Mouse (Mus musculus) heart, postnatal 0 days (tissue): ENCODE results near the gene Pfn5.

ENCODE experiments used
- CTCF ChIP-seq: IDR thresholded peaks from 2 replicates; pipeline ENCODE4 v1.5.1; 2016; ENCODE audit warnings: antibody characterized with exemption, control low read depth, low read depth
- EP300 ChIP-seq: IDR thresholded peaks from 2 replicates; pipeline ENCODE4 v1.6.1; 2016; ENCODE audit warnings: antibody characterized with exemption, low read depth

DNA sequence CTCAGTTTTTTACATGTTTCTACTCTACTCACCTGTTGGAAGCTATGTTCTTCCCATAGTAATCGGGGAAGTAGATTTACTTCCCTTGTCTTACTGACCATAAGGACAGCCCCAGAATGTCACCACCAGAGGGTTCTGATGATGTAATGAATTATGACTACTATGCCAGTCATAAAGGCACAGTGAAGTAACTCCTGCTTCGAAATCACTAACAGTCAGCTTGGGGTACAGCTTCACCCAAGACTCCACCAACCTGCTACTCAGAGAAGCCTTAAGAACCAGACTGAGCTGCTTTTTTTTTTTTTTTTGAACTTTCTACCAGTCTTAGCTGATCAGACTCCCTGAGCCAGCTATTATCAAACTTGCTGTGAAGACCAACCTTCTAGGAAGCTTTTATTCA is at the start of gene Pfn5, which contains the start of gene Asb12:
- TF ChIP-seq CTCF: no peak
- TF ChIP-seq EP300: no peak
